Mouse (Mus musculus) midbrain, embryonic 13.5 days (tissue): ENCODE measurements around the gene B230219D22Rik. TPM values are rescaled to one million over a fixed set of nuclear protein-coding genes. Genes with fewer than 3 reads are reported as not detected.

Experiments
- ATAC-seq: fragments of 200-750 bp; cut with Nextera tagmentation; 2 replicates; pipeline ENCODE4 v1.8.0; 2017; ENCODE audit warnings: mild to moderate bottlenecking, moderate TSS enrichment, moderate library complexity
- H3K27ac ChIP-seq: fragments of 300-500 bp; sonication (generic); 2 replicates; pipeline ENCODE4 v1.5.1; 2015; ENCODE audit warnings: inconsistent platforms, mild to moderate bottlenecking, moderate library complexity
- H3K27me3 ChIP-seq: fragments of 300-500 bp; sonication (generic); 2 replicates; pipeline ENCODE4 v1.6.1; 2015; ENCODE audit warnings: mild to moderate bottlenecking, inconsistent platforms
- H3K36me3 ChIP-seq: fragments of 300-500 bp; sonication (generic); 2 replicates; pipeline ENCODE4 v1.6.1; 2015; ENCODE audit warnings: mild to moderate bottlenecking, inconsistent platforms
- H3K4me1 ChIP-seq: fragments of 300-500 bp; sonication (generic); replicated peaks from 2 replicates; pipeline ENCODE4 v1.6.1; 2015; ENCODE audit warnings: inconsistent platforms
- H3K4me2 ChIP-seq: fragments of 300-500 bp; sonication (generic); replicated peaks from 2 replicates; pipeline ENCODE4 v1.6.1; 2015; ENCODE audit warnings: moderate library complexity, mild to moderate bottlenecking, inconsistent platforms
- H3K4me3 ChIP-seq: fragments of 300-500 bp; sonication (generic); replicated peaks from 2 replicates; pipeline ENCODE4 v1.5.1; 2015; ENCODE audit warnings: mild to moderate bottlenecking, inconsistent platforms
- H3K9ac ChIP-seq: fragments of 300-500 bp; sonication (generic); replicated peaks from 2 replicates; pipeline ENCODE4 v1.6.1; 2015; ENCODE audit warnings: mild to moderate bottlenecking, inconsistent platforms
- H3K9me3 ChIP-seq: fragments of 300-500 bp; sonication (generic); 2 replicates; pipeline ENCODE4 v1.6.1; 2016; ENCODE audit warnings: mild to moderate bottlenecking, inconsistent platforms
- WGBS: fragments of 180-500 bp; shearing (Covaris S2); methylation state at CpG from one replicate; pipeline ENCODE4 v1.1.7; 2015; 5-methylcytosine and 5-hydroxymethylcytosine counted together
- polyA plus RNA-seq: library from polyadenylated mRNA; unstranded; fragments of >200 nt; fragmentation: Nextera tagmentation; extraction: Ambion mirVana; gene quantifications from 2 replicates; pipeline ENCODE4 v1.2.1, GENCODE M21; 2015

Gene B230219D22Rik
- 69.3 and 72.6 TPM in 2 replicates for polyA plus RNA-seq

DNA sequence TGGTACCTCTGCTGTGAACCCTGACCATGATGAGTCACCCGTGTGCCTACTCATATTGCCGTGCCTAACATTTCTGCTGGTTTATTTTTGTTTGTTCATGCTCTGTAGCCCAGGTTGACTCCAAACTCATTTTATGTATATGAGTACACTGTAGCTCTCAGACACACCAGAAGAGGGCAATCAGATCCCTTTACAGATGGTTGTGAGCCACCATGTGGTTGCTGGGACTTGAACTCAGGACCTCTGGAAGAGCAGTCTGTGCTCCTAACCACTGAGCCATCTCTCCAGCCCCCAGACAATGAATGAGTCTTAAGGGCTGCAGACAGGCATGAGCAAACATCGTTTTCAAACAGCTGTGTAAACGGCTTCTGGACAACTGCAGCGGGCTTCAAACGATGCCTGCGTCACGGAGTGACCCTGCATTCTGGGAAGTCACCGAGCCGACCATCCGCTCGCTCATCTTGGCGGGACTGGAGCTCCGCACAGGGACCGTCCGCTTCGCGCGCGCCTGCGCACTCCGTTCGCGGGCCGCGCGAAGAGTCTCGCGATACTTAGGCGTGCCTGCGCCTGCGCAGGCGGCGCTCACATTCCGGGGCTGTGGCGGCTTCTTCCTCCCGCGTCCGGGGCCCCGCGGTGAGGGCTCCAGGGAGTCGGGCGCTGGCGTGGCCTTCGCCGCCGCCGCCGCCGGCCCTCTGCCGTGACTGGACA lies at the start of gene B230219D22Rik:
Gene B230219D22Rik (plus strand): TSS at position 590 of the 708 bp plus-strand sequence.
- peak; percentile 97 for ATAC-seq
- WGBS = 4% methylated on average over 42 of the region's 51 CpGs

DNA sequence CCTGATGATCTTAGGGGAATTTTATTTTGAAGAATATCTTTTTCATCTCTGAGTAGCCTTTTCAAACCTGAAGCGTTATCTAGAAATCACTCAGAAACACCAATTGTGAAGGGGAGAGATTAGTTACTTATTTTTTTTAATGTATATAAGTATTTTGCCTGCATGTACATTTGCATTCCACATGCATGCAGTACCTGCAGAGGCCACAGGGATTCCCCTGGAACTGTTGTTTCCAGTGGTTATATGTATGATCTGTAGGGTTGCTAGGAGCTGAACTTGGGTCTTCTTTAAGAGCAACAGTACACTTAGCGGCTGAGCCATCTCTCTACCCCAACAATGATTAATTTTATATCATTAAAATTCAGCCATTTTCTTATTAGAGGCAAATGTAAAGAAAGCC lies 48.4 kb upstream of the B230219D22Rik start:
- H3K36me3 ChIP-seq = peaks cover 67% of the 10 kb centered on the region
- 83% methylated on average over 2 of the region's 2 CpGs for WGBS

More for the DNA sequence above, at the start of gene B230219D22Rik:
- no peaks in the 10 kb centered on the region for H3K9me3 ChIP-seq
- peaks cover 35% of the 10 kb centered on the region for H3K4me1 ChIP-seq
- H3K4me2 ChIP-seq = peak within 1 kb of the TSS; percentile 86
- no peaks in the 10 kb centered on the region for H3K27me3 ChIP-seq
- H3K27ac ChIP-seq = peak within 1 kb of the TSS; percentile 98
- peak within 1 kb of the TSS; percentile 97 for H3K4me3 ChIP-seq
- H3K9ac ChIP-seq = peak within 1 kb of the TSS; percentile 100
- no peaks in the 10 kb centered on the region for H3K36me3 ChIP-seq

DNA sequence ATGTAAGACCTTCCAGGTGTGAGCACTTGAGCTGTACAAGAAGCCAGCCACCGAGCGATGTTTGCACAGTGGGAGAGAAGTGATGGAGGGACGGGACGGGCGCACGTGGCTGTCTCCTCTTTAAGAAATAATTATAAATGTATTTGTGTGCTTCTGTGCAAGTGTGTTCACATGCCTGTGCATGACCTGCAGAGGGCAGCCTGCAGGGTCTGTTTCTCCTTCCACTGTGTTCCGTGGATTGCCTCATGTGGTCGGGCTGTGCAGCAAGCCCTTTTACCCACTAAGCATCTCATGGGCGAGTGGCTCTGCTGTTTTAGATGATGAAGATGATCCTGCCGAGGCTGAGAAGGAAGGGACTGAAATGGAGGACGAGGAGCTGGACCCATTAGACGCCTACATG lies 42.8 kb upstream of the B230219D22Rik start:
- Histone ChIP-seq H3K36me3 (peaks cover 99% of the 10 kb centered on the region), H3K4me2 (no peak overlapping the region), H3K27me3 (no peaks in the 10 kb centered on the region), H3K9me3 (no peaks in the 10 kb centered on the region), H3K27ac (no peak overlapping the region), H3K4me1 (no peaks in the 10 kb centered on the region), H3K9ac (no peak overlapping the region), H3K4me3 (no peak overlapping the region)
- 88% methylated on average over 12 of the region's 12 CpGs for WGBS
- ATAC-seq = no peak

More for the DNA sequence above, 48.4 kb upstream of the B230219D22Rik start:
- Histone ChIP-seq H3K27me3 (no peaks in the 10 kb centered on the region), H3K9me3 (no peaks in the 10 kb centered on the region), H3K27ac (no peak overlapping the region), H3K4me1 (no peaks in the 10 kb centered on the region), H3K4me2 (no peak overlapping the region), H3K9ac (no peak overlapping the region), H3K4me3 (no peak overlapping the region)
- no peak for ATAC-seq

DNA sequence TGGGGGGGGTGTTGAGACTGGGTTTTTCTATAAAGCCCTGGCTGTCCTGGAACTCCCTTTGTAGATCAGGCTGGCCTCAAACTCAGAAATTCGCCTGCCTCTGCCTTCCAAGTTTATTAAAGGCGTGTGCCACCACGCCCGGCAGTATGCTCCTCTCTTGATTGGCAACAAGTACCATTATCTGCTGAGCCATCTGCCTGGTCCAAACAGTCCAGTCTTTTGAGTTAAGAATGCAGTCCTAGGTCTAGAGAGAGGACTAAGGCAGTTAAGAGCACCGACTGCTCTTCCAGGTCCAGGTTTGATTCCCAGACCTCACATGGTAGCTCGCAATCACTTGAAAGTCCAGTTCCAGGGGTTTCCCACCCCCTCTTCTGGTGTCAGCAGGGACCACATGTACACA lies 41.9 kb upstream of the B230219D22Rik start:
- Histone ChIP-seq H3K9me3 (no peaks in the 10 kb centered on the region), H3K4me2 (no peak overlapping the region), H3K27me3 (no peaks in the 10 kb centered on the region), H3K36me3 (peaks cover 99% of the 10 kb centered on the region), H3K4me3 (no peak overlapping the region), H3K4me1 (no peaks in the 10 kb centered on the region), H3K27ac (no peak overlapping the region), H3K9ac (no peak overlapping the region)
- 93% methylated on average over 6 of the region's 6 CpGs for WGBS
- no peak for ATAC-seq

DNA sequence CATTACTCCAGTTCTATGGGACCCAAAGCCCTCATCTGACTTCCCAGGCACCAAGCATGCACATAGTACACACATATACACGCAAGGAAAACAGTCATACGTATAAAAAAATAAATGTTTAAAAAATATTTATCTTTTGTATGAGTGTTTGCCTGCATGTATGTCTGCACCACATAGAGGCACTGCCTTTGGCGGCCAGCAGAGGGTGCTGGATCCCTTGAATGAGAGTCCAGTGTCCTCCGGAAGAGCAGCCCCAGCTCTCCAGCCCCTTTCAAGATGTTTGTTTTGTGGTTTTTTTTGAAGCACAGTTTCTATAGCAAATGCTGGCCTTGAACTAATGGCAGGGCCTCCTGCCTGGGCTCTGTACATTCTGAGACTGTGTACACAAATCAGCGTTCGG lies 24.4 kb upstream of the B230219D22Rik start:
- no peak overlapping the region for H3K9ac ChIP-seq
- no peaks in the 10 kb centered on the region for H3K27me3 ChIP-seq
- H3K27ac ChIP-seq = no peak overlapping the region
- H3K4me3 ChIP-seq = no peak overlapping the region
- ATAC-seq = no peak
- no peak overlapping the region for H3K4me2 ChIP-seq
- peaks cover 95% of the 10 kb centered on the region for H3K36me3 ChIP-seq
- 83% methylated on average over 6 of the region's 6 CpGs for WGBS
- no peaks in the 10 kb centered on the region for H3K4me1 ChIP-seq
- H3K9me3 ChIP-seq = no peaks in the 10 kb centered on the region

DNA sequence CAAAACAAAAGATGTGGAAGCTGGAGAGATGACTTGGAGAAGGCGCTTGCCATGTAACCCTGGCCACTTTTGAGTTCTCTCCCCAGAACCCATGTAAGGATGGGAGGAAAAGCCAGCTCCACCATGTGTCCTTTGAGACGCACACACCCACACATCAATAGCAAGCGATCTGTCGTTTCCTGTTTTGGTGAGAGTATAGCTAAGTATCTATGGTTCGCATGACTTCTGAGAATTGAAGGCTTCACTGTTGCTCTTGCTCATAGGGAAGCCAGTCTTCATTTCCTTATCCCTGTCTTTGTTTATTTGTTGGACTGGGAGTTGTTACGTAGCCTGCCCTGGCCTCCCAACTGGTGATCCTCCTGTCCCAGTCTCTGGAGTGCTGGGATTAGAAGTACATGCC lies 20.2 kb upstream of the B230219D22Rik start:
- Histone ChIP-seq H3K27me3 (no peaks in the 10 kb centered on the region), H3K4me2 (no peak overlapping the region), H3K4me1 (no peaks in the 10 kb centered on the region), H3K27ac (no peak overlapping the region), H3K9me3 (no peaks in the 10 kb centered on the region), H3K9ac (no peak overlapping the region), H3K4me3 (no peak overlapping the region), H3K36me3 (peaks cover 92% of the 10 kb centered on the region)
- WGBS = 95% methylated on average over 6 of the region's 6 CpGs
- ATAC-seq = no peak

DNA sequence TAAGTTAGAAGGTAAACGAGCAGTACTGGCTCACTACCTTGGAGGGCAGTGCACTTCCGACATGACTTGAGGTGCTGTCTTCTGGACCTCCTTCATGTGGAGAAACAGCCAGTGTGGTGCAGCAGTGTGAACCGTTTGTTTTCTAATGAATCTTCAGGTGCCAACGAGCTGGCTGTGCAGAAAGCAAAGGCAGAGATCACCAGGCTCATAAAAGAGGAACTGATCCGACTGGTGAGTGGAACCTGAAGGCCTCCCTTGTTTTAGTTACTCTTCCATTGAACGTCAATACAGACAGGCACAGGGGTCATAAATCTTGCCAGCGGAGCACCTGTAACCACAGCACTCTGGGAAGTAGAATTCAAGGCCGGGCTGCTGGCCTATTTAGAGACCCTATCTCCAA lies 15.6 kb upstream of the B230219D22Rik start:
- Histone ChIP-seq H3K4me1 (no peaks in the 10 kb centered on the region), H3K9me3 (no peaks in the 10 kb centered on the region), H3K36me3 (peaks cover 90% of the 10 kb centered on the region), H3K4me2 (no peak overlapping the region), H3K4me3 (no peak overlapping the region), H3K27ac (no peak overlapping the region), H3K9ac (no peak overlapping the region), H3K27me3 (no peaks in the 10 kb centered on the region)
- 93% methylated on average over 8 of the region's 8 CpGs for WGBS
- ATAC-seq = no peak

DNA sequence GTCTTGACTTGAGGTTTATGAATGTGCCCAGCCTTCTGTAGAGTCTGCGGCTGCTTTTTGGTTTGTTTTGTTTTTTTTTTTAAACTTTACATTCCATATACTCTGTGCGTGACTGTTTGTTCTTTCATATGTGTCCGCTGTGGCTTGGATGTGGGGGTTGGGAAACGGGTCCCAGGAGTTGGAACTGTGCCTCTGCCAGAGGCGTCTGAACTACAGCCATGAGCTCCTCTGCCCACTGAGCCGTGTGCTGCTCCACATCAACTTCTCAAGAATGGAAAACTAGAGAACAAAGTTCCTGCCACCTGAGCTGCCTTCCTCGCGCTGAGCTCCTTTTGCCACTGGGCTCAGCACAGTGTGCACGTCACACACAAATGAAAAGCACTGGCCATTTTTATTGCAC lies 10.7 kb upstream of the B230219D22Rik start:
- Histone ChIP-seq H3K4me2 (no peak overlapping the region), H3K9me3 (no peaks in the 10 kb centered on the region), H3K27ac (no peak overlapping the region), H3K9ac (no peak overlapping the region), H3K4me3 (no peak overlapping the region), H3K36me3 (peaks cover 51% of the 10 kb centered on the region), H3K4me1 (no peaks in the 10 kb centered on the region), H3K27me3 (no peaks in the 10 kb centered on the region)
- no peak for ATAC-seq
- WGBS = 91% methylated on average over 9 of the region's 9 CpGs

DNA sequence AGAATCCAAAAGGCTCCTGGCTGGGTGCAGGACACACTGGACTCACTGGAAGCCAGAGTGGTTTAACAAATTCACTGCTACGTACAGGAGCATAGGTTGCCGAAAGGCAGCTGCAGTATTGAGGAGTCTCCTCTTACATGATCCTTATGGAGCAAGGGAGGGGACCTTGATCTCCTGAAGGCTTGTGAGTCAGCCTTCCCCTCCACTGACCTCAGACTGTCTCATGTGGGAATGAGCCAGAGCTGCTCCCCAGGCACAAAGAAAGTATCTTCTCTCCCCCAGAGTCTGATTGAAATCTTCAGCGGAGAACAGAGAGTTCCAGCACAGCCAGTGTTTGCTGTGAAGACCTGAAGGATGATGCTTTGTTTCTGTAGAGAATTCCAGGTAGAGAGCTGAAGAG lies 9.3 kb upstream of the B230219D22Rik start:
- H3K27ac ChIP-seq = no peak overlapping the region
- peaks cover 37% of the 10 kb centered on the region for H3K36me3 ChIP-seq
- H3K4me3 ChIP-seq = no peak overlapping the region
- 89% methylated on average over 3 of the region's 3 CpGs for WGBS
- no peak overlapping the region for H3K4me2 ChIP-seq
- ATAC-seq = no peak
- H3K9ac ChIP-seq = no peak overlapping the region
- H3K9me3 ChIP-seq = no peaks in the 10 kb centered on the region
- H3K4me1 ChIP-seq = peaks cover 8% of the 10 kb centered on the region; the same call in 1 of the 2 replicates
- H3K27me3 ChIP-seq = no peaks in the 10 kb centered on the region

DNA sequence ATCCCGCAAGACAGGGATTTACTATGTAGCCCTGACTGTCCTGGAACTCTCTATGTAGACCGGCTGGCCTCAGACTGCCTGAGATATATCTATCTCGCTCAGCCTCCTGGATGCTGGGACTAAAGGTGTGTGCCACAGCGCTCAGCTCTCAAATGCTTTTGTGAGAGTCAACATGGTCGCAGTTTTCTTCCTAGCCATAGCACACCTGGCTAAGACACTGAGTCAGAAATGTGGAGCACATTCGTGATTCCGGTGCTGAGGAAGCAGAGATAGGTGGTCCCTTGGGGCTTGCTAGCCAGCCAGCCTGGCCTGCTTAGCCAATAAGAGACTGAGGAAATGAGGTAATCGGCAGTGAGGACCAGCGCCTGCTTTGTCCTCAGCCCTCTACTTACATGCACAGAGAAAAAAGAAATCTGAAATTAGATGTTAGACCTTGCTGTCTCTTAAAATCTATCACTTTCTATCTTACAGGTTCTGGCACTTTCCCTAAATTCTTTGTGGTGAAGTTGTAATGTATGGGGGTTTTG lies 6.8 kb upstream of the B230219D22Rik start:
- Histone ChIP-seq H3K4me2 (0 out of 2 replicates have a peak overlapping the region, but pooled peaks have one; percentile 3), H3K27me3 (no peaks in the 10 kb centered on the region), H3K9me3 (no peaks in the 10 kb centered on the region), H3K4me3 (no peak overlapping the region), H3K4me1 (peaks cover 8% of the 10 kb centered on the region; the same call in 1 of the 2 replicates), H3K27ac (peak overlapping the region; percentile 66), H3K9ac (0 out of 2 replicates have a peak overlapping the region, but pooled peaks have one; percentile 19), H3K36me3 (peaks cover 15% of the 10 kb centered on the region; the same call in 1 of the 2 replicates)
- 72% methylated on average over 9 of the region's 9 CpGs for WGBS
- ATAC-seq = peak; percentile 58; the same call in 1 of the 2 replicates

DNA sequence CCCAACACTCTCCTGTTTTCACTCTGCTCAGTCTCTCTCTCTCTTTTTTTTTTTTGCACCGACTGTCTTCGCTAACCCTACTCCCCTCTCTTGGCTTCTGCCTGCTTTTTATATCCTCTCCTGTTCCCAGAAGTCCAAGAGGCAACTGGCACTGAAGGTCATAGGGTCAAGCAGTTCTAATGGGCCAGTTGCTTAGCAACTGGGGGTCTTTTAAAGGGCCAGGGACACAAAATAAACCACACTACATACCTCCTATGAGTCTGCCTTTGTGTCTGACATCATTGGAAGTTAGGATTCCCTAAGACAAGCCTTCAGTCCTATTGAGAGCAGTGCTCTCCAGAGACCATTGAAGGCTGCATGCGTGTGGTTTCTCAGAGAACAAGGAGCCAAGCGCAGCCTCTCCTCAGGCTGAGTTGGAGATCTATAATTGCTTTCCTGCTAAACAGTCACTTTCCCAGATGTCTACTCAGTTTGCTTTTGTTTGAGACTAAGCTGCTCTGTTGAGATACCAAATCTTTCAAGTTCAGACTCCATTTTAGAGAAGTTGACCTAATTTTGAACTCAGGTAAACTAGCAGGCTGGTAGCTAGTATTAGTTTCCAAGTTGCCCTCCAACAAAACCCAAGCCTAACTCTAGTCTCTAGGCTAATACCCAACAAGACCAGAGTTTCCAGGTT lies 4.9 kb upstream of the B230219D22Rik start:
- H3K9ac ChIP-seq = no peak overlapping the region
- H3K4me1 ChIP-seq = peaks cover 11% of the 10 kb centered on the region; the same call in 1 of the 2 replicates
- H3K4me2 ChIP-seq = no peak overlapping the region
- H3K4me3 ChIP-seq = no peak overlapping the region
- no peak overlapping the region for H3K27ac ChIP-seq
- no peaks in the 10 kb centered on the region for H3K27me3 ChIP-seq
- H3K9me3 ChIP-seq = no peaks in the 10 kb centered on the region
- WGBS = 18% methylated on average over 4 of the region's 4 CpGs
- no peak for ATAC-seq
- 0 out of 2 replicates have a peak, but pooled peaks cover 3% of the 10 kb centered on the region for H3K36me3 ChIP-seq

DNA sequence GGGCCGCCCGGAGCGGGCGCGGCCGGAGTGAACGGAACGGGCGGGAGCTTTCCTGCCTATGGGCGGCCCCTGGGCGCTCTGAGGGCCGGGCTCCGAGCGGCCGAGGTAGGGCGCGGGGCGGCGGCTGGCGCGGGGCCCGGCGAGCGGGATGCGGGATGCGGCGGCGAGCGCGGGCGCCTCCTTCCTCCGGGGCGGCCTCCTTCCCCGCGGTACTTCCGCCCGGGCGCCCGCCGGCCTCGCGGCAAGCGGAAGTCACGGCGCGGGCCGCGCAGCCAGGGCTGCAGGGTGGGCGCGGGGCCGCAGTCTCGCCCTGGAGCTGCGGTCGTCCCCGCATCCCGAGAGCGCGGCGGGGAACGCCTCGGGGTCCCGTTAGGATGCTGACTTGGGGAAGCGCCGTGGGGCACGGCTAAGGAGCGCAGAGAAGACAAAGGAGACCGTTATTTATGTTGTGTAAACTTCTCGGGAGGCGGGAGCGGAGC lies 358 bp downstream of the B230219D22Rik start:
- peaks cover 30% of the 10 kb centered on the region for H3K4me1 ChIP-seq
- H3K4me3 ChIP-seq = peak overlapping the region; percentile 97
- H3K9ac ChIP-seq = peak overlapping the region; percentile 100
- no peaks in the 10 kb centered on the region for H3K9me3 ChIP-seq
- 0 out of 2 replicates have a peak, but pooled peaks cover 2% of the 10 kb centered on the region for H3K36me3 ChIP-seq
- under 1% methylated on average over 58 of the region's 70 CpGs for WGBS
- no peak; the same call in 1 of the 2 replicates for ATAC-seq
- H3K27ac ChIP-seq = peak overlapping the region; percentile 98
- H3K27me3 ChIP-seq = no peaks in the 10 kb centered on the region
- H3K4me2 ChIP-seq = peak overlapping the region; percentile 86
